Mouse (Mus musculus): ENCODE data around the gene Btbd35f29.
"Not testable (repeated sequence)": the region's sequence is repeated elsewhere in the genome, so short reads cannot be mapped to it uniquely, and the experiment has no call there.

Btbd35f29 gene

GRCm38 (mm10) chrX:31117374-31117773 is at the start of gene Btbd35f29:
TSS of gene Btbd35f29 (plus strand) at chrX:31117674.
- POLR2A ChIA-PET, CTCF ChIA-PET: not testable (repeated sequence)

- CTCF ChIA-PET, POLR2A ChIA-PET: not testable (repeated sequence)
Measured at GRCm38 (mm10) chrX:31141416-31141815, 23.9 kb downstream of the Btbd35f29 start.

DNA sequence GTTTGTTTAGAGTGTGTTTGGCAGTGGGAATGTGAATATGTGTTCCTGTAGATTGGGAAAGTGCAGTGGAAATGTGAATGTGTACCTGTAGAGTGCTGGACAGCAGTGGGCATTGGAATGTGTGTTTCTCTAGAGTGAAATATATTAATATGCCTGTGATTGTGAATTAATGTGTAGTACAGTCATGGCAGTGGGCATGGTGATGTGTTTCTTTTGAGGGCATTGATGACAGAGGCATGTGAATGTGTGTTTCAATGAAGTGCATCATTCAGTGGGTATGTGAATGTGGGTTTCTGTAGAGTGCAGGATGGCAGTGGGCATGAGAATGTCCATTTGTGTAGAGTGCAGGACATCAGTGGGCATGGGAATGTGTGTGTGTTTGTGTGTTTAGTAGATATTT is 27.7 kb downstream of the Btbd35f29 start:
- POLR2A ChIA-PET: not testable (repeated sequence)

GRCm38 (mm10) chrX:31145835-31146234 is 28.4 kb downstream of the Btbd35f29 start:
- CTCF ChIA-PET, POLR2A ChIA-PET: not testable (repeated sequence)

More for the DNA sequence above, 27.7 kb downstream of the Btbd35f29 start:
- CTCF ChIA-PET: not testable (repeated sequence)

GRCm38 (mm10) chrX:31158534-31159085 is 41.1 kb downstream of the Btbd35f29 start:
- POLR2A ChIA-PET, CTCF ChIA-PET: not testable (repeated sequence)

DNA sequence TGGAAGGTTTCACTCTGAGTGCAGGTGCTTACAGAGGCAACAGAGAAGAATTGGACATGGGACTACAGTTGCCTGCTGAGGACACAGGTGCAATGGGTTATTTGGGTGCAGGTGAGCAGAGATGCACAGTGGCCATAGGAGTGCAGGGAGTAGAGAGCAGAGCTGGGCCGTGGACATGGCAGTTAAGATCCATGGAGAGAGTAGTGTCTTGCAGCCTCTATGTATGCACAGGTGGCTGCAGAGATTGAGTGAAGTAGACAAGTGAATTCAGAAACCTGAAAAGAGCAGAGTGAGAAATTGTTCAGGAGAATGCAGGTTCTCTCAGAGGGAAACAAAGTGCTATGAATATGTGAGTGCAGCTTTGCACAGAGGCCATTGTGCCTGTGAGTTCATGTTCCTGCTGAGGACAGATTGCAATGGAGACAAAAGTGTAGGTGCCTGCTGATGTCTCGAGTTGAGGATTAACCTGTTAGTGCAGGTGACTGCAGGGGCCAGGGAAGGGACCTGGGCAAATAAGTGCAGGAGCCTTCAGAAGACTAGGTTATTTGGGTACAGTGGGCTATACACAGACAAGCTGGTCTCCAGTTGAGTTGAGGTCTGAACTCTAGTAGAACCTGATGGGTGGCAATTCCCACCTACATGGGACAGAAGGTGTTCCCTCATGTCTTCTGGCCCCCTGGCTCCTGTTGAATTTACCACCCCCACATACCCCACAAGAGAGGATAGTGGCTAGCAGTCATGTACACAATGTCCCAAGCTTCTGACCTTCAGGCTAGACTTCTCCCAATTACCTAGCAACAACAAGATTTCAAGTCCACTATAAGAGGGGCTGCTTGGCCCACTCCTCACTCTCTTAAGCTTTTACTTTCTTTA is 42.2 kb downstream of the Btbd35f29 start:
- POLR2A ChIA-PET, CTCF ChIA-PET: not testable (repeated sequence)

GRCm38 (mm10) chrX:31160554-31160953 is 43.1 kb downstream of the Btbd35f29 start:
- POLR2A ChIA-PET, CTCF ChIA-PET: not testable (repeated sequence)

- POLR2A ChIA-PET, CTCF ChIA-PET: not testable (repeated sequence)
Measured at GRCm38 (mm10) chrX:31162638-31163037, 45.2 kb downstream of the Btbd35f29 start.

- POLR2A ChIA-PET, CTCF ChIA-PET: not testable (repeated sequence)
Measured at GRCm38 (mm10) chrX:31165193-31165592, 47.7 kb downstream of the Btbd35f29 start.
